In genomic region chr3:130289220-130289619, GRCm38 (mm10) we compare ENCODE assay signal across 12 mouse cellular contexts.
"Had no signal": no experiment of that assay in that cellular context is flagged by ENCODE, and none has a peak within 500 bp of the region (broad histone marks: within the 10 kb centered on the region; RNA-seq: fewer than 3 reads in every experiment).

No protein-coding gene starts in this region.

- H3K4me3 ChIP-seq: kidney, embryonic 15.5 days; limb, embryonic 10.5 days; liver, embryonic 15.5 days; stomach, embryonic 15.5 days had no signal

- DNase-seq: kidney, adult 2 months; kidney, postnatal 14 days; lung, adult 2 months; lung, postnatal 36 days; right cerebral cortex, postnatal 14 days; thymus, postnatal 36 days had no signal

- H3K36me3 ChIP-seq: kidney, embryonic 15.5 days; limb, embryonic 10.5 days; liver, embryonic 15.5 days; stomach, embryonic 15.5 days had no signal

- H3K27me3 ChIP-seq: kidney, embryonic 15.5 days; liver, embryonic 15.5 days; stomach, embryonic 15.5 days had no signal

- H3K4me1 ChIP-seq: liver, embryonic 15.5 days; stomach, embryonic 15.5 days had no signal

- H3K9ac ChIP-seq: kidney, embryonic 15.5 days; liver, embryonic 15.5 days; stomach, embryonic 15.5 days had no signal

- ATAC-seq: lung, postnatal 0 days had no signal

- H3K4me2 ChIP-seq: kidney, embryonic 15.5 days; liver, embryonic 11.5 days; liver, embryonic 15.5 days; stomach, embryonic 15.5 days had no signal

- H3K27ac ChIP-seq: kidney, embryonic 15.5 days; limb, embryonic 10.5 days; liver, embryonic 15.5 days; stomach, embryonic 15.5 days had no signal

- H3K9me3 ChIP-seq: kidney, embryonic 15.5 days; limb, embryonic 10.5 days; liver, embryonic 15.5 days; stomach, embryonic 15.5 days had no signal
